Mouse (Mus musculus): ENCODE data around the gene Fbxl7. TPM values are rescaled to one million over a fixed set of nuclear protein-coding genes. Genes with fewer than 3 reads are reported as not detected.
A peak's percentile ranks its signal among the peaks of the same experiment; 100 is the strongest.

The Fbxl7 gene
- polyA plus RNA-seq, 1 experiment from 2014 or later = 15.6 TPM

- H3K4me2 ChIP-seq = no peak overlapping the region
- H3K27me3 ChIP-seq (replicated peaks) = no peaks in the 10 kb centered on the region
- H3K27ac ChIP-seq (ENCODE audit: poor library complexity, severe bottlenecking) = no peak overlapping the region
- no peaks in the 10 kb centered on the region for H3K9me3 ChIP-seq (replicated peaks)
- no peaks in the 10 kb centered on the region for H3K36me3 ChIP-seq
- no peak overlapping the region for H3K9ac ChIP-seq
- ATAC-seq (ENCODE audit: insufficient number of reproducible peaks, low FRiP score) = peak; percentile 53; the same call in 1 of the 2 replicates
- peaks cover 11% of the 10 kb centered on the region for H3K4me1 ChIP-seq (replicated peaks)
- WGBS = 25% methylated on average over 4 of the region's 4 CpGs
- H3K4me3 ChIP-seq = no peak overlapping the region
These were observed 19.7 kb downstream of the Fbxl7 start for GRCm38 (mm10) chr15:26875687-26876086.

DNA sequence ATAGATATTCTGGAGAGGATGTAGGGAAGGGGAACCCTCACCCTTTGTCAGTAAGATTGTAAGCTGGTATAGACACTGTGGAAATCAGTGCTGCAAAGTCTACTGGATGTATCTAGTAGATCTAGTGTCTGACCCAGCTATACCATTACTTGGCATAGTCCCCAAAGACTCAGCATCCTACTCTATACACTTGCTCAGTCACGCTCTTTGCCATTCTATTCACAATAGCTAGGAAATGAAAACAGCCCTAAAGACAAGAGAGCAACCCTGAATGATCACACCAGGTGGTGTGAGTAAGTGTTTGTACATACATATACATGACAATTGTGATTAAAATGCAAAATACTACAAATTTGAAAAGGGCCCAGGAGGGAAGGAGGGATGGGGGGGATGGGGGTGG is 23.1 kb downstream of the Fbxl7 start:
- Histone ChIP-seq H3K9me3 (replicated peaks) (no peaks in the 10 kb centered on the region), H3K27ac (ENCODE audit: poor library complexity, severe bottlenecking) (no peak overlapping the region), H3K36me3 (no peaks in the 10 kb centered on the region), H3K27me3 (replicated peaks) (no peaks in the 10 kb centered on the region), H3K9ac (no peak overlapping the region), H3K4me2 (no peak overlapping the region), H3K4me3 (no peak overlapping the region), H3K4me1 (replicated peaks) (peaks cover 11% of the 10 kb centered on the region)
- 71% methylated on average over 1 of the region's 1 CpGs for WGBS
- ATAC-seq (ENCODE audit: insufficient number of reproducible peaks, low FRiP score) = no peak

GRCm38 (mm10) chr15:26869197-26869596 is 26.2 kb downstream of the Fbxl7 start:
- no peak for ATAC-seq (ENCODE audit: insufficient number of reproducible peaks, low FRiP score)
- Histone ChIP-seq H3K9ac (no peak overlapping the region), H3K9me3 (replicated peaks) (no peaks in the 10 kb centered on the region), H3K4me2 (no peak overlapping the region), H3K27me3 (replicated peaks) (no peaks in the 10 kb centered on the region), H3K4me1 (replicated peaks) (no peaks in the 10 kb centered on the region), H3K36me3 (no peaks in the 10 kb centered on the region), H3K27ac (ENCODE audit: poor library complexity, severe bottlenecking) (no peak overlapping the region), H3K4me3 (no peak overlapping the region)
- WGBS = 64% methylated on average over 3 of the region's 3 CpGs

- Histone ChIP-seq H3K9ac (no peak overlapping the region), H3K4me1 (replicated peaks) (no peaks in the 10 kb centered on the region), H3K27ac (ENCODE audit: poor library complexity, severe bottlenecking) (no peak overlapping the region), H3K9me3 (replicated peaks) (no peaks in the 10 kb centered on the region), H3K27me3 (replicated peaks) (no peaks in the 10 kb centered on the region), H3K36me3 (no peaks in the 10 kb centered on the region), H3K4me3 (no peak overlapping the region), H3K4me2 (no peak overlapping the region)
- 79% methylated on average over 5 of the region's 5 CpGs for WGBS
- no peak for ATAC-seq (ENCODE audit: insufficient number of reproducible peaks, low FRiP score)
These were observed 27.9 kb downstream of the Fbxl7 start for GRCm38 (mm10) chr15:26867521-26867920.

DNA sequence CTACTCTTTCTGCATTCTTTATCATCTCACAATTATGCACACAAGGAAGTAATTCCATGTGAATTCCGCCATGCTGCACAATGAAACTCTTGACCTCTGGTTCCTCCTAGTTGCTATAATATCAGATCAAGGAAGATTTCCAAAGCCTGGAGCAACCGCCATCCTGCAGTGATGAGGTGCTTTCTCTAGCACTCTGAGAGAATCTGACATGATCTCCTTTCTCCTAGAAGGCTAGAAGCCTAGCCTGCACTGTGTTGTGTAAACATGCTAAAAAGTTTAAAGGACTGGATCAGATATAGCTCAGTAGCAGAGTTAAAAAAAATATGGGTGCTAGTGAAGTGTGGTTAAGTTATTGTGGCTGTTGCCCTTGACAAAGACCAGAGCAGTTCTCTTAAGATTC is 33.2 kb downstream of the Fbxl7 start:
- ATAC-seq (ENCODE audit: insufficient number of reproducible peaks, low FRiP score) = no peak
- H3K9me3 ChIP-seq (replicated peaks) = no peaks in the 10 kb centered on the region
- H3K4me3 ChIP-seq = no peak overlapping the region
- H3K27me3 ChIP-seq (replicated peaks) = no peaks in the 10 kb centered on the region
- H3K27ac ChIP-seq (ENCODE audit: poor library complexity, severe bottlenecking) = no peak overlapping the region
- whole genome bisulfite sequencing = 79% methylated on average over 2 of the region's 2 CpGs
- H3K4me1 ChIP-seq (replicated peaks) = no peaks in the 10 kb centered on the region
- no peak overlapping the region for H3K9ac ChIP-seq
- no peak overlapping the region for H3K4me2 ChIP-seq
- no peaks in the 10 kb centered on the region for H3K36me3 ChIP-seq

DNA sequence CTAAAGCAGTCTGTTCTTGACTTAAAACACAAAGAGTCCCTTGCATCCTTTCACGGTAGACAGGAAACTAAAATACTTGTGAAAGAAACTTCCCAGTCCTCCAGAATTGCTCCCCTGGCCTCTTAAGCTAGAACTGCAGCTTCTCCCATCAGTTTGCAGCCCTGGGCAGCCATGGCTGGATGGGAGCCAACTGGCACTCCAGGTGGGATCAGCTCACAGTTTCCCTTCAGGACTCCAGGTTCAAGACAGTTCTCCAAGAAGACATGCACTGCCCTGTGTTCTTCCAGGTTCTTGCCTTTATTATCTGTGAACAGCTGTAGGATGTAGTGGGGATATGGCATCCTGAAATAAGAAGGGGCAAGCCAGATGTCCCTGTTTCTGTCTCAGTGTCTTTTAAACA is 45.8 kb downstream of the Fbxl7 start:
- Histone ChIP-seq H3K36me3 (no peaks in the 10 kb centered on the region), H3K9me3 (replicated peaks) (no peaks in the 10 kb centered on the region), H3K9ac (no peak overlapping the region), H3K27me3 (replicated peaks) (no peaks in the 10 kb centered on the region), H3K27ac (ENCODE audit: poor library complexity, severe bottlenecking) (no peak overlapping the region), H3K4me1 (replicated peaks) (no peaks in the 10 kb centered on the region), H3K4me3 (no peak overlapping the region), H3K4me2 (no peak overlapping the region)
- no peak for ATAC-seq (ENCODE audit: insufficient number of reproducible peaks, low FRiP score)
- 33% methylated on average over 1 of the region's 1 CpGs for WGBS

- Histone ChIP-seq H3K9ac (no peak overlapping the region), H3K4me2 (no peak overlapping the region), H3K4me1 (replicated peaks) (0 out of 2 replicates have a peak, but pooled peaks cover 3% of the 10 kb centered on the region), H3K9me3 (replicated peaks) (no peaks in the 10 kb centered on the region), H3K27ac (ENCODE audit: poor library complexity, severe bottlenecking) (no peak overlapping the region), H3K4me3 (no peak overlapping the region), H3K27me3 (replicated peaks) (no peaks in the 10 kb centered on the region), H3K36me3 (no peaks in the 10 kb centered on the region)
- no peak for ATAC-seq (ENCODE audit: insufficient number of reproducible peaks, low FRiP score)
- WGBS = 80% methylated on average over 6 of the region's 6 CpGs
These were observed 53.2 kb downstream of the Fbxl7 start for GRCm38 (mm10) chr15:26842216-26842615.

DNA sequence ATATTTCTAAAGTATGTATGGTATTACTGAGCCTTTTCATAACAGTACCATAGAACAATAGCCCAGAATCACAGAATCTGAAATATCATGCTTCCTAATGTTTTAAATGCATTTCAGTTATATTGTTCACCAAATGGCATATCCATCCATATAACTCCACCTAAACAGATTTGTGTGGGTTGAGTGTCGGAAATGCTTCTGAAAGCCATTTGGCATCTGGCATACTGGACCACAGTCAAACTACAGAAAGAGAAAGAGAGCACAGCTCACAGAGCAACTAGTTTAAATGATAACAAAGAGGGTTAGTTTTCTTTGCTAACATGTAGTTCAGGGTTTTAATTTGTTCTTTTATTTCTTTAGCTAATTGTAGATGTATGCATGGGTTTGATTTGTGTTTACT is 57.0 kb downstream of the Fbxl7 start:
- no peak overlapping the region for H3K9ac ChIP-seq
- WGBS = 87% methylated on average over 1 of the region's 1 CpGs
- H3K4me2 ChIP-seq = no peak overlapping the region
- no peak for ATAC-seq (ENCODE audit: insufficient number of reproducible peaks, low FRiP score)
- peaks cover 8% of the 10 kb centered on the region for H3K4me1 ChIP-seq (replicated peaks)
- no peak overlapping the region for H3K4me3 ChIP-seq
- H3K9me3 ChIP-seq (replicated peaks) = no peaks in the 10 kb centered on the region
- no peak overlapping the region for H3K27ac ChIP-seq (ENCODE audit: poor library complexity, severe bottlenecking)
- no peaks in the 10 kb centered on the region for H3K27me3 ChIP-seq (replicated peaks)
- H3K36me3 ChIP-seq = no peaks in the 10 kb centered on the region

GRCm38 (mm10) chr15:26837200-26837599 is 58.2 kb downstream of the Fbxl7 start:
- Histone ChIP-seq H3K4me2 (no peak overlapping the region), H3K27ac (ENCODE audit: poor library complexity, severe bottlenecking) (no peak overlapping the region), H3K9me3 (replicated peaks) (no peaks in the 10 kb centered on the region), H3K4me1 (replicated peaks) (peaks cover 8% of the 10 kb centered on the region), H3K4me3 (no peak overlapping the region), H3K27me3 (replicated peaks) (no peaks in the 10 kb centered on the region), H3K36me3 (no peaks in the 10 kb centered on the region), H3K9ac (no peak overlapping the region)
- WGBS = 74% methylated on average over 3 of the region's 3 CpGs
- no peak for ATAC-seq (ENCODE audit: insufficient number of reproducible peaks, low FRiP score)

GRCm38 (mm10) chr15:26834415-26834814 is 61.0 kb downstream of the Fbxl7 start:
- Histone ChIP-seq H3K4me1 (replicated peaks) (peaks cover 5% of the 10 kb centered on the region), H3K9me3 (replicated peaks) (no peaks in the 10 kb centered on the region), H3K4me2 (no peak overlapping the region), H3K27ac (ENCODE audit: poor library complexity, severe bottlenecking) (peak overlapping the region; percentile 54; the same call in 1 of the 2 replicates), H3K36me3 (no peaks in the 10 kb centered on the region), H3K9ac (no peak overlapping the region), H3K4me3 (no peak overlapping the region), H3K27me3 (replicated peaks) (no peaks in the 10 kb centered on the region)
- WGBS = 57% methylated on average over 5 of the region's 5 CpGs
- ATAC-seq (ENCODE audit: insufficient number of reproducible peaks, low FRiP score) = 0 out of 2 replicates have a peak, but pooled peaks have one; percentile 42

- no peaks in the 10 kb centered on the region for H3K9me3 ChIP-seq (replicated peaks)
- WGBS = 79% methylated on average over 4 of the region's 4 CpGs
- no peak for ATAC-seq (ENCODE audit: insufficient number of reproducible peaks, low FRiP score)
These were observed 64.2 kb downstream of the Fbxl7 start for GRCm38 (mm10) chr15:26831141-26831540.

DNA sequence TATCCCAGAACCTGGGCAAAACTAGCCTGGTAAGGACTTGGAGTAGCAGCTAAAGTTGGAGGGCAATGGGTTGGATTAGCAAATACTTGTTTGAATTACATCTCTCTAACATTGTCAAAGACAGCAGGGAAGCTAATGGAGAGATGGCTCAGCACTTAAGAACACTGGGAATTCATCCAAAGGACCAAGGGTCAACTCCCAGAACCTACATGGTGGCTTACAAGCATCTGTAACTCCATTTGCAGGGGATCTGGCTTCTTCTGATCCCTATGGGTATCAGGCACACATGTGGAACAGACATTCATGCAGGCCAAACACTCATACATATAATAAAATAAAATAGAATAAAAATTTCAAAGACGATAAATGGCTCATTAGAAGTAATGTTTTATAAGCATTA is 78.4 kb downstream of the Fbxl7 start:
- ATAC-seq (ENCODE audit: insufficient number of reproducible peaks, low FRiP score) = no peak
- 93% methylated on average over 1 of the region's 1 CpGs for WGBS
- Histone ChIP-seq H3K9me3 (replicated peaks) (no peaks in the 10 kb centered on the region), H3K4me1 (replicated peaks) (no peaks in the 10 kb centered on the region), H3K27me3 (replicated peaks) (no peaks in the 10 kb centered on the region), H3K4me2 (no peak overlapping the region), H3K4me3 (no peak overlapping the region), H3K27ac (ENCODE audit: poor library complexity, severe bottlenecking) (no peak overlapping the region), H3K36me3 (no peaks in the 10 kb centered on the region), H3K9ac (no peak overlapping the region)

More at GRCm38 (mm10) chr15:26831141-26831540, 64.2 kb downstream of the Fbxl7 start:
- no peak overlapping the region for H3K9ac ChIP-seq
- H3K27ac ChIP-seq (ENCODE audit: poor library complexity, severe bottlenecking) = no peak overlapping the region
- no peaks in the 10 kb centered on the region for H3K36me3 ChIP-seq
- no peak overlapping the region for H3K4me2 ChIP-seq
- no peak overlapping the region for H3K4me3 ChIP-seq
- no peaks in the 10 kb centered on the region for H3K27me3 ChIP-seq (replicated peaks)
- peaks cover 5% of the 10 kb centered on the region for H3K4me1 ChIP-seq (replicated peaks)

Measured in heart, embryonic 12.5 days (tissue).